Mouse (Mus musculus): ENCODE measurements around the gene Pld6.

Gene Pld6

DNA sequence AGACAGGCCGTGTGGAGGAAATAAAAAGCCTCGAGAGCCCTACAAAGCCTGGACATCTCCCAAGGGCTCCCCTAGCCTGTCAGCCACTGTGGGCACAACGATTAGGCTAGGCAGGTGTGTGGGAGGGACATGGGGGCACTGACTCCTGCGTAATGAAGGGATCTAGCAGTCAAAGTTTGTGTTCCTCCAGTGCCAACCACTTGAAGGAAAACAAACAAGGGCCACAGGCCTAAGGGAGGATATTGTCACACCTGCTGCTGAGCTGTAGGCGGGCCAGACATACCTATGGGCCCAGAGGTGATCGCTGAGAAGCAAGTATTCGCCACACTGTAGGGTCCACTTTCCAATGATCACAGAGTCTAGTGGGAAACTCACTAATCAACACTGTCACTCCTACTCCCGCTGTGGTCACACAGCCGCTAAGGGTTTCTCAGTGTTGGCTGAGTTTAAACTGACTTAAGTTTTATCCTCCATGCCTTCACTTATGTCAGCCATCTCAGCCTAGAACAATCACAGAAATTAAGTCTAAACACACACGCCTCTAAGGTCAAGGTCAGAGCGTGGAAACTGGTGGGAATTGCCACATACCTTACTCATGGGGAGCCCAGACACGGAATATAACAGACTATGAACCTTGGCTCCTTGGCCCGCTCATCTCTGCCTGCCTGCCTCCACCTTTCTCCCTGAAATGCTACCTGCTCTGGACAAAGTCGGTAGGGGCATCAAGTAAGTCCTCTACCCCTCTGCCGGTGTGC is 824 bp downstream of the Pld6 start:
- peak; percentile 41 for DNase-seq (ENCODE audit: low read depth, low spot score)

DNA sequence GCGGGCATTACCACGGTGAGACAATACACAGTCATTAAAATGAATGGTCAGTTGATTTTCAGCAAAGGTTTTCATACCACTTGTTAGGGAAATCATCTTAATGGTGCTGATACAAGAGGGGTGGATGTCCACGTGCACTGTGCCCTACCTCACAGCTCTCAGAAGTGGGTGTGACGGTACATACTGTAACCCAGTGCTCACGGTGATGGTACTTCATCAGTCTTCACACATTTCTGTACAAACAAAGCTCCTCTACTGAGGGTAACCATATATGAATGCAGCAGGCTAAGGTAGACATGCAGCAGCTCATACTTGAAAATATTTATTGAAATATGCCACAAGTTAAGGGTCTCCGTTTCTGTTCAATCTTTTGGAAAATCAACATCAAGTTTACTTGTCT is 3.9 kb downstream of the Pld6 start:
- no peak for DNase-seq (ENCODE audit: low read depth, low spot score)

DNA sequence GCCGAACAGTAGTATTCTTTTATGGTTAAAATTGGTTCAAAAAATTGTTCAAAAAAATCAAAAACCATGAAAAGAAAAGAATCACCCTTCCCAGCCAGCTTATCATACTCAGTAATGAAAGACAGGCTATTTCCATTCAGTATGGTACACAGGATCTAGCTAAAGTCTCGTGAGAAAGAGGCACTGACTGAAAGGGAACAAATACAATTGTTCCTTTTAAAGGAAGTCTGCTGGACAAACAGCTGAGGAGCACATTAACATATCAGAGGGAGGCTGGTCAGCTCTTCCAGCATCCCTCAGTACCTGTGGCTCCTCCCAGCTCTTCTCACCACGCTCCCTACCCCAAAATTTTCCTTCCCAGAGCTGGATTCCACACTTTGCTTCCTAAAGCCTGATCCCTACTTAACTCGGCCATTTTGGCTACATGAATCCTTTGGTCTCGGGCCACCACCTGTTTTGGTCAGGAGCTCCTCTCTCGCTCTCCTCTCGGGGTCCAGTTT is 5.3 kb downstream of the Pld6 start:
- peak; percentile 59 for DNase-seq (ENCODE audit: low read depth, low spot score)

DNA sequence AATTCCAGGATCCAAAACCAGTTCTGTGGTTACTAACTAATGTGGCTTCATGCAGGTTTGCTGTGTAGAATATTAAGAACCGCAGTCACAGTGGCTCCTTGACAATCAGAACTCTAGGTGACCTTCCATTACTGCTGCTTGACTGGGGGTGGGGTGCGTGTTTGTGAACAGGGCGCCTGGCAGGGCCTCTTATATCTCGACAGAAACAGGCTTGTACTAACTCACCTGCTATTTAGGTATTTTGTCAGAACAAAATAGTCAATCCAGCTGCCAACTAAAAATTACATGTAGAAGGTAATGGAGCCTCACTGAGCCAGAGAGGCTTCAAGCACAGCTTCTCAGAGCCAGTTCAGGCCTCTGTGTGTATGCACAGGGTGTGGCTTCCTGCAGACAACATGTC is 7.2 kb downstream of the Pld6 start:
- DNase-seq (ENCODE audit: low read depth, low spot score), result no peak

DNA sequence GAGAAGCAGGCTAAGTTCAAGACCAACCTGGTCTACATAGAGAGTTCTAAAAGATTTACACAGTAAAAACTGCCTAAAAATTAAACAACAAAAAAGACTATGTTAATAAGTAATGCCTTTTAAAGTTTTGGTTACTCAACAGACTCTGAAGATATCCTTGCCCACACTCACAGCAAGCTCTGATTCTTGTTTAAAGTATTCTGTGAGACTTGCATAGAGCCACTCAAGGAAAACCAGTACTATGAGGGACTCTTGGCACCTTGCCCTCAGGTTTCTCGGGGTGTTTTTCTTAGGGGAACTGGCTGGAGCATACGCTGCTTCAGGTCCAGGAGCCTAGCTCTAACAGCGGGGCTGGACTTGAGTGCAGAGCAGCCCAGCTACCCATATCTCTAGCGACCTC is 8.0 kb downstream of the Pld6 start:
- no peak for DNase-seq (ENCODE audit: low read depth, low spot score)

DNA sequence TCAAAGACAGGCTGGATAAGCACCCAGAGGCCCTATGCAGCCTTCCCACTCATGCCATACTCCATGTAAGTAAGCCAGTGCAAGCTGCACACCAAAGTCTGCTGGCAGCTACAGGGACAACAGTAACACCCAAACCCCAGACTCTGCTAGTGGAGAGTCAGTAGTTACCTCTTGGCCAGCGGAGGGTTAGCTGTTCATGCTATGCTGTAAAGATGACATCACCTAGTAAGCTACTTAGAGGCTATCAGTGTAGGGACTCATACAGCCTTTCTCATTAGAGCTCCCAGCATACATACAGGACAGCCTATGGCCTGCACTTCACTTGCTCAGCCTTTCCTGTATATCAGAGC is 8.6 kb downstream of the Pld6 start:
- no peak for DNase-seq (ENCODE audit: low read depth, low spot score)

DNA sequence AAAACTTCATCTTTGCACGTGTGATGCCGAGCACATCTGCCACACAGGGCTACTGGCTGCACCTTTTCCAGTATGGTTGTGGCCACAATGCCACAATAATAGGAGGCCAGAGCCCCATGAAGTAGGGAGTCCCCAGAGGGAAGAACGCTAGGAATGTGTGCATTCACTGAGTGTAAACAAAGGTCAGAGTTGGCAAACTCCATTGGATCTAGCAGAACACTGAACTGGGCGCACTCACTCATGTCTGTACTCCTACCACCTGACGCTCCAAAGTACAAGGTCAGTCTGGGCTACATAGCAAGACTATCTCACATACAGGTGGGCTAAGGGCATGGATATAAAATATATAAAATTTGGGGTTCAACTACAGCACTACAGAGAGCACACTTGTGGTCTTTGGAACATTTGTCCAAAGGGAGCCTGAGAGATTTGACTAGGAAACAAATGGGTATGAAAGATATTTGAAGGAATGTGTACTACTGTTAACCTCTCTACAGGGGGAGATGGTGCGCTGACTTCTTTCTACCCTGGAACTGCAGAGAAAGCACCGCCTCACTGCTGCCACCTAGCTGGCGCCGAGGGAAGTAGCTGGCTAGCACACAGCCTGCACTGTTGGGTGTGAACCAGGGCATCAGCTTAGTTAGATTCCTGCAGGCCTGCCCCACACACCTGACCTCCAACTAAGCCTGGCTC is 9.1 kb downstream of the Pld6 start:
- peak; percentile 93 for DNase-seq (ENCODE audit: low read depth, low spot score)

DNA sequence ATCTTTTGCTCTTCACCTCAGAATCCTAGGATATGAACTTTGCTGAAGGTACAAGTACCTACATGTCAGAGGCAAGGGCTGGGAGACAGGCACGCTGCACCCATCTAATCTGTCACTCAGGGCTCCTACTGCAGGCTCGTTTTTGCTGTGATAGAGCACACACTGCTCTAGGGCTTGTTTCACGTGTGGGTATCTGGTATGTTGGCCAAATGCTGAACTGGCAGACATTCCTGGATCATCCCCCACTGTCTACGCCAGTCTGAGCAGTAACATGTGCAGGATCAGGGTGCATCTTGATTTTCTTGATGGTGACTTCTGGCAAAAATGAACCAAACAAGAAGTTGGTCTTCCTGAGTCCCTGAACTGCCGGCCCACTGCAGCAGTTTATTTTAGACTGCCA is 10.2 kb downstream of the Pld6 start:
- DNase-seq (ENCODE audit: low read depth, low spot score), result no peak

DNA sequence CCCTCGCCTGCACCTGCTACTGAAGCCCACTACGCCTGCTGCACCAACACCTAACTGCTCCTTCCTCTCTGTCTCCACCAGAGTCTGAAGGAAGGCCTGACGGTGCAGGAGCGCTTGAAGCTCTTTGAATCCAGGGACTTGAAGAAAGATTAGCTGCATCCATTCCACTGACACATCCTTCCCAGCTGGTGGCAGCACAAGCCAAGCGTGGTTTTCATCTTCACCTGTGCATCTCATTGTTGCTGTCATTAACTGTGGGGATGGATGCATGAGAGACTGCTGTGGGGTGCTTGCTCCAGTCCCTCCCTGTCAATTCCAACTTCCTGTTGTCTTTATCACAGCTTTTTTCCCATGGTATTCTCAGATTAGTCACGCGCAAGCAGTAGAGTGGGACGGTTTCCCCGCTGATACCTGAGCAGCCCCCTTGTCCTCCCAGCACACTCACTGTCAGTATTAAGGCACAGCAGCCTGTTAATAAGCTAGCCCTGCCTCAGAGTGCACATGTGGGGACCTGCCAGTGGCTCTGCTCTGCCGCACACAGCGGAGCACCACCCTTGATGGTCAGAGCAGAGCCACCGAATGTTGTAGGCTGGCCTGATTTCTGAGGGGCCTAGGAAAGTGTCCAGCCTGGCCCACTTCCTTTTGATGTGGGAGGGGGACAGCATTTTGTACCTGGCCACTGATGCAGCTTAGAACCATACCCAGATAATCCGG is 11.9 kb downstream of the Pld6 start:
- DNase-seq (ENCODE audit: low read depth, low spot score), result no peak

DNA sequence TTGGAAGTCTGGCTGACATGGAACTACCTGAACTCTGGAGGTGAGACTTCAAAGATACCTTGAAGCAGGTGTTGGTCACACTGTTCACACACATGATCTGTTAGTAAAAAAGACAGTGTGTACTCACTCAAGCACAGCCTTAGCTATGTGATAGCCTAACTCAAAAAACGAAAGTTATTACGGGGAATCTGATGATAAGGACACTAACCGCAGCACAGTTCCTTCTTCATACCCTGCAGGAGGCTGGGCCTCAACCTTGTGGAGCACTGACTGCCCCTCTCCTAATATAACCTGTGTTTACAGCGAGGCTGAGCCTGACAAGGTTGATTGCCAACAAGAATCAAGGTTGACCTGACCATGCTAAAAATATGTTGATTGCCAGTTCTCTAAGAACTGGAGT is 12.9 kb downstream of the Pld6 start:
- DNase-seq (ENCODE audit: low read depth, low spot score), result no peak

DNA sequence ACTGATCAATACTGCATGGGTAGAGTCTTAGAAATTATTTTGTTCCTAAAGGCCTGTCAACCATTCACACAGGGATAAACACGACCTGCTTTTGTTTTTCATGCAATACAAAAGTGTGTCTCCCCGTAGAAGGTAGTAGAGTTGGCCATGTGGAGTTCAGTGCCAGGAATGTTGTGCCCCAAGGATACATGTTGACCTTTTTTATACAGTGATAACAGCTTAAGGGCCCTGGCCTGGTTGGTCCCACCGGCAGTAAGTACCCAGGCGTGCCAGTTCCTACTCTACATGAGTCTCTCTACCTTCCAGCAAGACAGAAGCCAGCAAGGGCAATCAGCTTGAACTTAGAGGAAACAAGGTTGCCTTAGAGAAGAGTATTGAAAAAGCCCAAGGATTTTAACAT is 14.5 kb downstream of the Pld6 start:
- DNase-seq (ENCODE audit: low read depth, low spot score), result no peak

DNA sequence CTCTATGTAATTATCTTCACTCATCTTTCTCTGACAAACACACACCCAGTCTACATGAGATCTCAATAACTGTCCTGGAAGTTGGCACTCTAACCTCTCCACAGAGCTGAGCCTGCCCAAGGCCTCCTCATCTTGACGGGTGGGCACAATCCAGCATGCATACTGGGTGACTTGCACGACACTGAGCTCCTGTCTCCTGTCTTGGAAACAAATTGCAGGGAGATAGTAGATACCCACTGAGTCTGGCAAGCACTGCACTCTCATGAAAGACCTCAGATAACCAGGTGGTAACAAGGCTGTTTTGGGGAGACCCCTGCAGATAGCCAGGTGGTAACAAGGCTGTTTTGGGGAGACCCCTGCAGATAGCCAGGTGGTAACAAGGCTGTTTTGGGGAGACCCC is 15.2 kb downstream of the Pld6 start:
- DNase-seq (ENCODE audit: low read depth, low spot score), result no peak

DNA sequence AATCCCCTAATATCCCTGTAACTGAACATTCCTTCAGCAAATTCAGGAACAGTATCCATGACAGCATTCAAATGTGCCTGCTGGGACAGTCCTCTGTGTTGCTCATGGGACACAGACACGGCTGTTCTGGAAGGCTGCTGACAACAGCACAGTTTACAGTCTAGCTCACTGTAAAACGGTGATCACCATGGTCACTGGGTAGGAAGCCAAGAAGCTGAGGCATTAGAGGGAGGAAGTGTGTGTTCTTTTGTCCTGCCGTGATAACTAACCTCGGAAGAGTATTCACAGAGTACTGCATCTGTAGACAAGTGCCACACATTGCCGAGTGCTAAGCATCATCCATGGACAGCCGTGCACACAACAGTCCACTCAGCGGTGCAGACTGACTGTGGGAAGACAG is 16.7 kb downstream of the Pld6 start:
- DNase-seq (ENCODE audit: low read depth, low spot score), result no peak

DNA sequence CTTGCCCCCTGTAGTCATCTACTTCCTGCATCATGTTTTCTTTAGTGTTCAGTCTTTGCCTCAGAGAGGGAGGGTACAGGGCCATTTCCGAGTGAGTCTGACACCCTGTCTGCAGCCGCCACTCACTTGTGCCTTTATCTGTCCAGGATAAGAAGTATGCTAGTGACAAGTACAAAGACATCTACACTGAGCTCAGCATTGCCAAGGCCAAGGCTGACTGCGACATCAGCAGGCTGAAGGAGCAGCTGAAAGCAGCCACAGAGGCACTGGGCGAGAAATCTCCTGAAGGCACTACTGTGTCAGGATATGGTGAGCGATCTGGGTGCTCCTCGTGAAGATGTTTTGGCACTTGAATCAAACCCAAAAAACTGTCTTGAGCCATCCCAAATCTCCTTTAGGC is 17.7 kb downstream of the Pld6 start:
- DNase-seq (ENCODE audit: low read depth, low spot score), result no peak

DNA sequence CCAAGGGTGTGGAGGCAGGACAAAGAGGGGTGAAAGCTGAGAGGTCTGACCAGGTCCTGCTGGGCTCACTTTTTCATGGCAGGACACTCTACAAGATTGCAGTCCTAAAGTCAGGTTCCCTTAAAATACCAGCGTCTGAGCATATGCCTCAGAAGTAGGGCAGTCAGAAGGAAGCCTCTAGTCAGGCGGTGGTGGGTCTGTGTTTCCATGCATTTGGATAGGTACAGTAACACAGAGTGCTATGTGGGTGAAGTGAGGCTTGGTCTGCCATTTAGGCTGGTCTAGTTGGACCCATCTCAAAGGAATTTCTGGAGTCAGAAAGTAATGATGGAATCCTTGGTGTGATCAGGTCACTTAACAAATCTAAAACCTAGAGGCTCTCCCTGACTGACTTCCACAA is 18.1 kb downstream of the Pld6 start:
- no peak for DNase-seq (ENCODE audit: low read depth, low spot score)

DNA sequence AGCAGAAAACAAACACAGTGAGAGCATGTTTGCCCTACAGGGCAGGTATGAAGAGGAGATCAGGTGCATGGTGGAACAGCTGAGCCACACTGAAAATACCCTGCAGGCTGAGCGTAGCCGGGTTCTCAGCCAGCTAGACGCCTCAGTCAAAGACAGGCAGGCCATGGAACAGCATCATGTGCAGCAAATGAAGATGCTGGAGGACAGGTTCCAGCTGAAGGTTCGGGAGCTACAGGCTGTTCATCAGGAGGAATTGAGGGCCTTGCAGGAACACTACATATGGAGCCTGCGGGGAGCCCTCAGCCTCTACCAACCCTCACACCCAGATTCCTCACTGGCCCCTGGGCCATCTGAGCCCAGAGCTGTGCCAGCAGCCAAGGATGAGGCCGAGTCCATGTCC is 26.6 kb downstream of the Pld6 start:
- no peak for DNase-seq (ENCODE audit: low read depth, low spot score)

DNA sequence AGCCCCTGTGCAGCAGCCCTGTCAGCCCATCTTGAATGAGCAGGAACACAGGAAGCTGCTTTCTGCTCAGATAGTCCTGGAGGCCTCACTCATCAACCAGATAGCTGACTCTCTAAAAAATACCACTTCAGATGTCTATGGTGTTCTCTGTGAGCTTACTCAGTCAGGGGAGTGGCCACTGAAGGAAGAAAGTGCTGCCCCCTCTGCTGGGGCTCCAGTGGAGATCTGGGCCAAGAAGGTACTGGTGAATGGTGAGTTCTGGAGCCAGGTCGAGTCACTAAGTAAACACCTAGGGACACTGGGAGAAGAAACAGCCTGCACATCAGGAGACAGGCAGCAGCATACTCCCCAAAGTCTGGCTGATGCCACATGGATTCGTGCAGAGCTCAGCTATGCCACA is 27.8 kb downstream of the Pld6 start:
- no peak for DNase-seq (ENCODE audit: low read depth, low spot score)

DNA sequence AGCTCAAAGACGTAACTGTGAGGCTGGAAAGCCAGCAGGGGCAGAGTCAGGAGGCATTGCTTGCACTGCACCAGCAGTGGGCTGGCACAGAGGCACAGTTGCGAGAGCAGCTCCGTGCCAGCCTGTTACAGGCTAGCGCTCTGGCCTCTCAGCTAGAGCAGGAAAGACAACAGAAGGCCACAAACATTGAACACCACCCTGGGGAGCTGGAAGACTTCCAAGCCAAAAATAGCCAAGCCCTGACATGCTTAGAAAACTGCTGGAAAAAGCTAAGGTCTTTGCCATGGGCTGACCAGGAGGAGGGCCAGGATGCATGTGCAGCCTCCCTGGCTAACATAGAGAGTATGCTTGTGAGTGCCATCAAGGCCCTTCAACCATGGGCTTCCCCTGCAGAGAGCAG is 28.3 kb downstream of the Pld6 start:
- no peak for DNase-seq (ENCODE audit: low read depth, low spot score)

DNA sequence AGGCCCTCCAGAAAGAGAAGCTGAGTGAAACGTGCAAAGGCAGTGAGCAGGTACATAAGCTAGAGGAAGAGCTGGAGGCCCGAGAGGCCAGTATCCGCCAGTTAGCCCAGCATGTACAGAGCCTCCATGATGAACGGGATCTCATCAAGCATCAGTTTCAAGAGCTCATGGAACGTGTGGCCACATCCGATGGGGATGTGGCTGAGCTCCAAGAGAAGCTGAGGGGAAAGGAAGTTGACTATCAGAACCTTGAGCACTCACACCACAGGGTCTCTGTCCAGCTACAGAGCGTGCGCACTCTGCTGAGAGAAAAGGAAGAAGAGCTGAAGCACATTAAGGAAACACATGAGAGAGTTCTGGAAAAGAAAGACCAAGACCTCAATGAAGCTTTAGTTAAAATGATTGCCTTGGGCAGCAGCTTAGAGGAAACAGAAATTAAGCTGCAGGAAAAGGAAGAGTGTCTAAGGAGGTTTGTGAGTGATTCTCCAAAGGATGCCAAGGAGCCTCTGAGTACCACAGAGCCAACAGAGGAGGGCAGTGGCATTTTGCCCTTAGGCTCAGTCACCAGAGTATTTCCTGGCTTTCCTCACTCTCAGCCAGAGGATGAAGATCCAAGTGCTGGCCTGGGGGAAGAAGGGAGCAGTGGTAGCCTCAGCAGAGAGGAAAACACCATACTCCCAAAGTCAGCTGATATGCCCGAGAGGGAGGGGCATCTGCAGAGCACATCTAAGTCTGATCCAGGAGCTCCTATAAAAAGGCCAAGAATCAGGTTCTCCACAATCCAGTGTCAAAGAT is 29.1 kb downstream of the Pld6 start:
- DNase-seq (ENCODE audit: low read depth, low spot score), result no peak

DNA sequence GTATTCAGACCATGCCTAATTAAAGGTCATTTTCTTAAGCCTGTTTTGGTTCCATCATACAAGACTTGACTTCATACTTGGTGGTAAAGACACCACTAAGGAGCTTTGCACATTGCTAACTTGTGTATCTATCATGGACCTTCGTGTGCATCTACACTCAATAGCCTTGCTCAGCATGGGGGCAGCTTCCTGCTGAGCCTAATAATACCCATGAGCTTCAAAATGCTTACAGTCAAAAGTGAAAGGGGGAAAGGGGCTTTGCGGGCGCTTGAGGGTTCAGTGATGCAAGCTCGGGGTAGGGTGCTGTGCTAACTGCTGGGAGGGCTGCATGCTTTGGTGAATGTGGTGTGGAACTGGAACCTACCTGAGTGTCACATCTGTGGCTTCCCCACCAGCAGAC is 31.1 kb downstream of the Pld6 start:
- DNase-seq (ENCODE audit: low read depth, low spot score), result peak; percentile 40

DNA sequence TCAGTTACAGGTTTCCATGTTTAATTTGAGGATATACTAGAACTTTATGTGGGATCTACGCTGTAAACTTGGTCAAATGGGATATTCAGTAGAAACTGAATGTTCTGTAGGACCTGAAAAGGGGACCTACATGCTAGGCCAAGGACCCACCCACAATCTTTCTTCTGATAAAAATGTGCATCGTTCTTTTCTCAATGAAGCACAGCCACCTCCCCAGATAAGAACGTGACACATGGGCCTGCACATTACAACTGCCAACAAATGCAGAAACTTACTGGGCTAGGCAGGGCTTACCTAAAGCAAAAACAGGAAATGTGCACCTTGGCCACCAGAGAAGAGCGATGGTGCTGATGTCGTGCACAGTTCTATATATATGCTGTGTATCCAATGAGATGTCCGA is 32.9 kb downstream of the Pld6 start:
- DNase-seq (ENCODE audit: low read depth, low spot score), result no peak

DNA sequence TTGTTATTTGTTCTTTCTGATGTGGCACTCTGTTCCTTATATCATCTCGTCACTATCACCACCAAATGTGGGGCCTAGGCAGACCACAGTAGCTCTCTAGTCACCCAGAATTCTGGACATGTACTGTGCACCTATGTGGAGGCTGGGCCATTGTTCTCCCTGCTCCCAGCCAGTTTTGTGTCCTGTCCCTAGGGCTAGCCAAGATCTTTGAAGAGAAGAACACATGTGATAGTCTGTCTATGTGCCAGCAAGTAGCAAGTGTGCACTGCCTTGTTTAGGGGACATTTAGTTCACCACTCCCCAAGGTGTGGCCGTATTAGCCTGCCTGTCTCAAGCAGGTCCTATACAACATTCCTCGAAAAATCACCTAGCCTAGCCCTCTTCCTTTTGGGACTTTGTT is 38.4 kb downstream of the Pld6 start:
- no peak for DNase-seq (ENCODE audit: low read depth, low spot score)
